Comparison of ENCODE assay signal across 8 mouse cellular contexts in genomic region chr8:45999138-45999783, GRCm38 (mm10). TPM values are rescaled to one million over a fixed set of nuclear protein-coding genes. Genes with fewer than 3 reads are reported as not detected.
DNase-seq lines count a peak whose midpoint lies in the region; ATAC-seq and TF ChIP-seq lines count a peak whose summit lies in the region.

Gene Lrp2bp (plus strand): TSS chr8:45999303.

- peaks cover 16% of the 10 kb centered on the region for H3K4me1 ChIP-seq in embryonic facial prominence, embryonic 10.5 days
- peaks cover 5% of the 10 kb centered on the region; the same call in 1 of the 2 replicates for H3K4me1 ChIP-seq in hindbrain, postnatal 0 days (ENCODE audit: insufficient read depth, low read length)
- H3K4me1 ChIP-seq in liver, embryonic 12.5 days, result peaks cover 19% of the 10 kb centered on the region
- peaks cover 24% of the 10 kb centered on the region for H3K4me1 ChIP-seq in neural tube, embryonic 13.5 days (replicated peaks)

- DNase-seq in cerebellum, adult 18-20 months, result peak; percentile 53 to 64
- no peak for DNase-seq in cerebellum, adult 9-10 months
- DNase-seq in 3134 (ENCODE audit: extremely low read depth, insufficient read length, low spot score), result peak; percentile 25
- peak; percentile 34 for DNase-seq in embryonic facial prominence, embryonic 10.5 days (ENCODE audit: low spot score)
- peak; percentile 33 for DNase-seq in hindbrain, postnatal 0 days (ENCODE audit: low spot score)
- no peak for DNase-seq in gastrocnemius, postnatal 14 days

- peaks cover 29% of the 10 kb centered on the region for H3K36me3 ChIP-seq in embryonic facial prominence, embryonic 10.5 days (replicated peaks)
- H3K36me3 ChIP-seq in hindbrain, postnatal 0 days (ENCODE audit: insufficient read depth, low read length), result peaks cover 19% of the 10 kb centered on the region; the same call in 1 of the 2 replicates
- H3K36me3 ChIP-seq in liver, embryonic 12.5 days, result peaks cover 26% of the 10 kb centered on the region
- H3K36me3 ChIP-seq in neural tube, embryonic 13.5 days, result peaks cover 23% of the 10 kb centered on the region

- peak within 1 kb of the TSS; percentile 91 for H3K9ac ChIP-seq in hindbrain, postnatal 0 days (replicated peaks; ENCODE audit: low read length)
- peak within 1 kb of the TSS; percentile 80 for H3K9ac ChIP-seq in liver, embryonic 12.5 days
- peak within 1 kb of the TSS; percentile 87 for H3K9ac ChIP-seq in neural tube, embryonic 13.5 days

- no peaks in the 10 kb centered on the region for H3K27me3 ChIP-seq in embryonic facial prominence, embryonic 10.5 days (replicated peaks; ENCODE audit: low read depth, poor library complexity, severe bottlenecking)
- H3K27me3 ChIP-seq in hindbrain, postnatal 0 days (ENCODE audit: insufficient read depth, low read length), result no peaks in the 10 kb centered on the region
- no peaks in the 10 kb centered on the region for H3K27me3 ChIP-seq in liver, embryonic 12.5 days (replicated peaks)
- no peaks in the 10 kb centered on the region for H3K27me3 ChIP-seq in neural tube, embryonic 13.5 days

- intact Hi-C loops in gastrocnemius, postnatal 14 days (cut with DNase I; ENCODE audit: low total_unique reads), result no loop called here

- ATAC-seq in hindbrain, postnatal 0 days, result no peak
- ATAC-seq in liver, embryonic 12.5 days, result no peak
- peak; percentile 6 for ATAC-seq in neural tube, embryonic 13.5 days (ENCODE audit: low read depth)

- H3K27ac ChIP-seq in embryonic facial prominence, embryonic 10.5 days (replicated peaks), result peak within 1 kb of the TSS; percentile 98
- H3K27ac ChIP-seq in hindbrain, postnatal 0 days, result peak within 1 kb of the TSS; percentile 99
- peak within 1 kb of the TSS; percentile 92 for H3K27ac ChIP-seq in liver, embryonic 12.5 days
- peak within 1 kb of the TSS; percentile 99 for H3K27ac ChIP-seq in neural tube, embryonic 13.5 days (replicated peaks)

- WGBS in embryonic facial prominence, embryonic 10.5 days, result 5% methylated on average over 22 of the region's 22 CpGs
- WGBS in hindbrain, postnatal 0 days, result 2% methylated on average over 22 of the region's 22 CpGs
- WGBS in liver, embryonic 12.5 days (ENCODE audit: insufficient replicate concordance), result 5% methylated on average over 22 of the region's 22 CpGs
- WGBS in neural tube, embryonic 13.5 days, result 5% methylated on average over 22 of the region's 22 CpGs

- peak within 1 kb of the TSS; percentile 66 for H3K4me3 ChIP-seq in embryonic facial prominence, embryonic 10.5 days
- H3K4me3 ChIP-seq in hindbrain, postnatal 0 days (ENCODE audit: low read length), result peak within 1 kb of the TSS; percentile 53
- H3K4me3 ChIP-seq in liver, embryonic 12.5 days, result peak within 1 kb of the TSS; percentile 71
- peak within 1 kb of the TSS; percentile 53 for H3K4me3 ChIP-seq in neural tube, embryonic 13.5 days

- H3K4me2 ChIP-seq in hindbrain, postnatal 0 days (ENCODE audit: low read depth, low read length), result peak within 1 kb of the TSS; percentile 86
- H3K4me2 ChIP-seq in liver, embryonic 12.5 days, result peak within 1 kb of the TSS; percentile 77
- H3K4me2 ChIP-seq in neural tube, embryonic 13.5 days, result peak within 1 kb of the TSS; percentile 86

- peak; percentile 24; the same call in 1 of the 2 replicates for TF ChIP-seq CTCF in hindbrain, postnatal 0 days (IDR thresholded peaks at IDR 0.05; ENCODE audit: low read depth)

- H3K9me3 ChIP-seq in embryonic facial prominence, embryonic 10.5 days, result no peaks in the 10 kb centered on the region
- no peaks in the 10 kb centered on the region for H3K9me3 ChIP-seq in hindbrain, postnatal 0 days (ENCODE audit: low read length)
- no peaks in the 10 kb centered on the region for H3K9me3 ChIP-seq in liver, embryonic 12.5 days (replicated peaks)
- no peaks in the 10 kb centered on the region for H3K9me3 ChIP-seq in neural tube, embryonic 13.5 days

RNA-seq across cellular contexts. Expression of gene Lrp2bp, which starts in this region (rescaled TPM):
- 0.14 and 0.20 TPM in 2 replicates for polyA plus RNA-seq in embryonic facial prominence, embryonic 10.5 days (2016; fragmentation: Nextera tagmentation; extraction: Ambion mirVana)
- 0.10 TPM in 1 of 2 replicates, not detected in the other for total RNA-seq in hindbrain, postnatal 0 days (2014; rRNA removed)
- 0.23 and 0.33 TPM in 2 replicates for polyA plus RNA-seq in hindbrain, postnatal 0 days (2015; fragmentation: Nextera tagmentation; extraction: Ambion mirVana)
- 0.16 TPM in 1 of 2 replicates, not detected in the other for polyA plus RNA-seq in liver, embryonic 12.5 days (2016; fragmentation: Nextera tagmentation; extraction: Ambion mirVana)
- polyA plus RNA-seq in neural tube, embryonic 13.5 days (2015; fragmentation: Nextera tagmentation; extraction: Ambion mirVana), result 0.31 and 0.84 TPM in 2 replicates
- 1 to 10 TPM; 3.0 TPM for total RNA-seq in gastrocnemius, postnatal 14 days (2021)

Comparison
In these comparisons a context has a peak if more than half of its experiments do, and no peak if none do; other contexts are left out.
1. DNase-seq: peak in cerebellum, adult 18-20 months (2 of 2) and 3134 (single experiment); none in cerebellum, adult 9-10 months (single experiment) and gastrocnemius, postnatal 14 days (single experiment).
2. Peak in DNase-seq, H3K4me3 ChIP-seq and H3K27ac ChIP-seq in embryonic facial prominence, embryonic 10.5 days; RNA of the gene not detected or under 1 TPM.
3. Peak in DNase-seq, H3K4me3 ChIP-seq, H3K27ac ChIP-seq, H3K9ac ChIP-seq and H3K4me2 ChIP-seq in hindbrain, postnatal 0 days; RNA of the gene not detected or under 1 TPM.
4. Peak in ATAC-seq, H3K4me3 ChIP-seq, H3K27ac ChIP-seq, H3K9ac ChIP-seq and H3K4me2 ChIP-seq in neural tube, embryonic 13.5 days; RNA of the gene not detected or under 1 TPM.
5. Peak in every context shown above with its lines, with median percentiles within 50 percentile points of each other: H3K27ac ChIP-seq, H3K4me3 ChIP-seq, H3K4me2 ChIP-seq and H3K9ac ChIP-seq.